Mouse (Mus musculus) layer of hippocampus, adult 2 months (tissue): ENCODE results near the gene Pstk. TPM values are rescaled to one million over a fixed set of nuclear protein-coding genes. Genes with fewer than 3 reads are reported as not detected.
A peak's percentile ranks its signal among the peaks of the same experiment; 100 is the strongest.

Experiments
- DNase-seq, 2 experiments: peaks; one replicate each; pipeline ENCODE4 v3.0.0; 2022; ENCODE audit warnings: low spot score in 2 of 2
- H3K27ac ChIP-seq: fragments of 200-600 bp; 2 replicates; pipeline ENCODE4 v1.8.1; 2022
- H3K4me3 ChIP-seq: fragments of 200-600 bp; 2 replicates; pipeline ENCODE4 v1.8.1; 2022; ENCODE audit warnings: mild to moderate bottlenecking
- CTCF ChIP-seq: fragments of 200-600 bp; conservative IDR thresholded peaks from 2 replicates; pipeline ENCODE4 v1.8.1; 2022; ENCODE audit warnings: antibody characterized with exemption, mild to moderate bottlenecking, moderate library complexity
- total RNA-seq, 2 experiments: library from RNA; stranded (reverse); gene quantifications; 2 replicates each; pipeline ENCODE4 v1.2.3; 2021

The Pstk gene
- total RNA-seq, 2 experiments from 2014 or later = 50.1 to 57.4 TPM

- no peak for DNase-seq
Measured at GRCm38 (mm10) chr7:131434276-131434675, 63.3 kb downstream of the Pstk start.

GRCm38 (mm10) chr7:131437051-131437450 is 66.1 kb downstream of the Pstk start:
- H3K4me3 ChIP-seq = no peak overlapping the region
- H3K27ac ChIP-seq = no peak overlapping the region
- no peak for TF ChIP-seq CTCF
- no peak for DNase-seq

More at GRCm38 (mm10) chr7:131434276-131434675, 63.3 kb downstream of the Pstk start:
- peak; percentile 68 for TF ChIP-seq CTCF
- Histone ChIP-seq H3K27ac (no peak overlapping the region), H3K4me3 (no peak overlapping the region)

Other genes with a start within 250 kb of the Pstk start
- not detected for gene 4933402N03Rik, start 224.8 kb upstream of the Pstk start, total RNA-seq
- under 1 TPM in 1 of 2 experiments, not detected in 1; 0.05 TPM for gene 5430419D17Rik, start 196.7 kb upstream of the Pstk start, total RNA-seq
- gene Cuzd1, start 48.8 kb upstream of the Pstk start, total RNA-seq = under 1 TPM in 1 of 2 experiments, not detected in 1; 0.15 TPM
- gene Fam24b, start 41.6 kb upstream of the Pstk start, total RNA-seq = not detected
- gene Fam24a, start 37.3 kb upstream of the Pstk start, total RNA-seq = not detected
- 10 to 100 TPM; 25.7 to 32.2 TPM for gene 2310057M21Rik, start 8.4 kb upstream of the Pstk start, total RNA-seq
- 10 to 100 TPM; 52.3 to 55.6 TPM for gene Ikzf5, start 39.4 kb downstream of the Pstk start, total RNA-seq
- gene Acadsb, start 39.5 kb downstream of the Pstk start, total RNA-seq = 10 to 100 TPM; 83.9 to 92.3 TPM
- gene Hmx3, start 171.7 kb downstream of the Pstk start, total RNA-seq = not detected
- gene Hmx2, start 177.6 kb downstream of the Pstk start, total RNA-seq = not detected
- gene Bub3, start 189.1 kb downstream of the Pstk start, total RNA-seq = 10 to 100 TPM; 59.4 to 66.3 TPM